Mouse (Mus musculus) heart, adult 9 months (tissue): ENCODE results near the gene Spata21.

Experiments
- DNase-seq, 2 experiments: peaks; one replicate each; pipeline ENCODE4 v3.0.0; 2022; ENCODE audit warnings: low spot score in 2 of 2

Gene Spata21

GRCm38 (mm10) chr4:141158609-141159008, 70.5 kb downstream of the Spata21 start:
- DNase-seq, result no peak

GRCm38 (mm10) chr4:141159093-141159492, 71.0 kb downstream of the Spata21 start:
- no peak for DNase-seq

- no peak for DNase-seq
Measured at GRCm38 (mm10) chr4:141159666-141160065, 71.5 kb downstream of the Spata21 start.

GRCm38 (mm10) chr4:141160193-141160592, 72.1 kb downstream of the Spata21 start:
- no peak for DNase-seq

GRCm38 (mm10) chr4:141161699-141162208, 73.6 kb downstream of the Spata21 start:
- no peak for DNase-seq
